Mouse (Mus musculus): ENCODE results near the gene Tomm40l. TPM values are rescaled to one million over a fixed set of nuclear protein-coding genes. Genes with fewer than 3 reads are reported as not detected.

Gene Tomm40l
- polyA plus RNA-seq, 1 experiment from 2014 or later, result 58.3 TPM

DNA sequence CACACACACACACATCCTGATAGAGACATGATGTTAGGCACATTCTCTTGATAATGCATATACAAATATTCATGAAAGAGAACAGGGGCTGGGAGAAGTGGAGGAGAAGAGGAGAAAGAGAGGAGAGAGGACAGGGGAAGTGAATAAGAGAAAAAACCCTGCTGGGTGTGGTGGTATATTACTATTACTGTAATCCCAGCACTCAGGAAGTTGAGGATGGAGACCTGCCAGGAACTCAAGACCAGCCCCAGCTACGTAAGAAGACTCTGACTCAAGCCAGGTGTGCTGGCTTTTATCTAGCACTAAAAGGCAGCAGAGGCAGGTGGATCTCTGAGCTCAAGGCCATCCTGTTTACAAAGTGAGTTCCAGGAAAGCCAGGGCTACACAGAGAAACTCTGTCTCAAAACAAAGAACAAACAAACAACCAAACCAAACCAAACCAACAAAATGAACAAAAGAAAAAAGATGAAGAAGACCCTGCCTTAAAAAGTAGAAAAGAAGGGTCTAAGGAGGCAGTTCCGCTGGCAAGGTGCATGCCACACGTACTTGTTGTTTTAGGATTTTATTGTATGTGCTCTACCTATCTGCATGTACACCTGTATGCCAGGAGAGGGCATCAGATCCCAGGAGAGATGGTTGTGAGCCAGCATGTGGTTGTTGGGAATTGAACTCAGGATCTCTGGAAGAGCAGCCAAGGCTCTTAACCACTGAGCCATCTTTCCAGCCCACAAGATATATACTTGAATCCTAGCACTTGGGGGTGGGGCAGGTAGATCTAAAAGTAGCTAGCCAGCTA lies 41.5 kb upstream of the Tomm40l start:
- ATAC-seq, result peak; percentile 15
- peak overlapping the region; percentile 74 for H3K27ac ChIP-seq (ENCODE audit: low read length)
- no peaks in the 10 kb centered on the region for H3K9me3 ChIP-seq (replicated peaks; ENCODE audit: control insufficient read depth, low read length, poor library complexity, severe bottlenecking)
- peak overlapping the region; percentile 60 for H3K4me2 ChIP-seq (ENCODE audit: low read length)
- no peaks in the 10 kb centered on the region for H3K36me3 ChIP-seq (ENCODE audit: control insufficient read depth, insufficient read depth, low read length)
- WGBS, result 85% methylated on average over 3 of the region's 3 CpGs
- peaks cover 13% of the 10 kb centered on the region for H3K4me1 ChIP-seq (ENCODE audit: control insufficient read depth, insufficient read depth, low read length)
- no peaks in the 10 kb centered on the region for H3K27me3 ChIP-seq (ENCODE audit: control insufficient read depth, insufficient read depth, low read depth, low read length)
- H3K9ac ChIP-seq (ENCODE audit: low read depth, low read length), result no peak overlapping the region
- no peak overlapping the region for H3K4me3 ChIP-seq (ENCODE audit: low read depth, low read length)

DNA sequence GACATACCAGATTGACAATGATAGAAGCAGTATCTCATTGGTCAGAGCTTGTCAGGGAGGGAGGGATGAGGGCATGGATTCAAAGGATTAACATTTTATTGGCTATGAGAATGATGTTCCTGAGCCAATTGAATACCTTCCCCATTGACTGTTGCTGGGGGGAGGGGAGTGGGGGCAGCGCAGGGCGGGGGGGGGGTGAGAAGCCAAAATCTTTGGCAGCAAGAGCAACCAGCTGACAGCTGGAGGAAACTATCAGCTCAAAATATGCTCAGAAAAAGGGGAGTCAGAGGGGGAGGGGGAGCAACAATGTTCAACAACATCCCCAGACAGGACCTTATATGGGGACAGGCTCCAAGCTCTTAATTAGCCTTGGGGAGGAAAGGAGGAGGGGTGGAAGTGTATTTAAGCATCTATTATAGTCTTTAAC lies 40.9 kb upstream of the Tomm40l start:
- H3K27ac ChIP-seq (ENCODE audit: low read length), result peak overlapping the region; percentile 74
- 0 out of 2 replicates have a peak overlapping the region, but pooled peaks have one; percentile 31 for H3K9ac ChIP-seq (ENCODE audit: low read depth, low read length)
- peak overlapping the region; percentile 60 for H3K4me2 ChIP-seq (ENCODE audit: low read length)
- peaks cover 13% of the 10 kb centered on the region for H3K4me1 ChIP-seq (ENCODE audit: control insufficient read depth, insufficient read depth, low read length)
- peak overlapping the region; percentile 35; the same call in 1 of the 2 replicates for H3K4me3 ChIP-seq (ENCODE audit: low read depth, low read length)
- no peaks in the 10 kb centered on the region for H3K36me3 ChIP-seq (ENCODE audit: control insufficient read depth, insufficient read depth, low read length)
- ATAC-seq, result peak; percentile 95
- H3K27me3 ChIP-seq (ENCODE audit: control insufficient read depth, insufficient read depth, low read depth, low read length), result no peaks in the 10 kb centered on the region
- 8% methylated on average over 2 of the region's 2 CpGs for WGBS
- no peaks in the 10 kb centered on the region for H3K9me3 ChIP-seq (replicated peaks; ENCODE audit: control insufficient read depth, low read length, poor library complexity, severe bottlenecking)

- H3K36me3 ChIP-seq (ENCODE audit: control insufficient read depth, insufficient read depth, low read length), result no peaks in the 10 kb centered on the region
- peak; percentile 81 for ATAC-seq
- 6% methylated on average over 8 of the region's 8 CpGs for WGBS
- H3K27ac ChIP-seq (ENCODE audit: low read length), result peak overlapping the region; percentile 81
- no peaks in the 10 kb centered on the region for H3K9me3 ChIP-seq (replicated peaks; ENCODE audit: control insufficient read depth, low read length, poor library complexity, severe bottlenecking)
- peak overlapping the region; percentile 35 for H3K4me3 ChIP-seq (ENCODE audit: low read depth, low read length)
- no peaks in the 10 kb centered on the region for H3K27me3 ChIP-seq (ENCODE audit: control insufficient read depth, insufficient read depth, low read depth, low read length)
- peak overlapping the region; percentile 60 for H3K4me2 ChIP-seq (ENCODE audit: low read length)
- peaks cover 13% of the 10 kb centered on the region for H3K4me1 ChIP-seq (ENCODE audit: control insufficient read depth, insufficient read depth, low read length)
- peak overlapping the region; percentile 30; the same call in 1 of the 2 replicates for H3K9ac ChIP-seq (ENCODE audit: low read depth, low read length)
These were observed 40.3 kb upstream of the Tomm40l start for GRCm38 (mm10) chr1:171262594-171263130.

GRCm38 (mm10) chr1:171260316-171260715 lies 38.0 kb upstream of the Tomm40l start:
- H3K36me3 ChIP-seq (ENCODE audit: control insufficient read depth, insufficient read depth, low read length), result no peaks in the 10 kb centered on the region
- H3K9me3 ChIP-seq (replicated peaks; ENCODE audit: control insufficient read depth, low read length, poor library complexity, severe bottlenecking), result no peaks in the 10 kb centered on the region
- peaks cover 13% of the 10 kb centered on the region for H3K4me1 ChIP-seq (ENCODE audit: control insufficient read depth, insufficient read depth, low read length)
- H3K4me2 ChIP-seq (ENCODE audit: low read length), result no peak overlapping the region
- no peak overlapping the region for H3K4me3 ChIP-seq (ENCODE audit: low read depth, low read length)
- 86% methylated on average over 3 of the region's 3 CpGs for WGBS
- ATAC-seq, result no peak
- H3K27me3 ChIP-seq (ENCODE audit: control insufficient read depth, insufficient read depth, low read depth, low read length), result no peaks in the 10 kb centered on the region
- no peak overlapping the region for H3K27ac ChIP-seq (ENCODE audit: low read length)
- no peak overlapping the region for H3K9ac ChIP-seq (ENCODE audit: low read depth, low read length)

GRCm38 (mm10) chr1:171258921-171259320 lies 36.6 kb upstream of the Tomm40l start:
- Histone ChIP-seq H3K27me3 (ENCODE audit: control insufficient read depth, insufficient read depth, low read depth, low read length) (no peaks in the 10 kb centered on the region), H3K36me3 (ENCODE audit: control insufficient read depth, insufficient read depth, low read length) (no peaks in the 10 kb centered on the region), H3K4me1 (ENCODE audit: control insufficient read depth, insufficient read depth, low read length) (peaks cover 13% of the 10 kb centered on the region), H3K27ac (ENCODE audit: low read length) (no peak overlapping the region), H3K9ac (ENCODE audit: low read depth, low read length) (no peak overlapping the region), H3K4me2 (ENCODE audit: low read length) (no peak overlapping the region), H3K9me3 (replicated peaks; ENCODE audit: control insufficient read depth, low read length, poor library complexity, severe bottlenecking) (no peaks in the 10 kb centered on the region), H3K4me3 (ENCODE audit: low read depth, low read length) (no peak overlapping the region)
- no peak for ATAC-seq
- WGBS, result 87% methylated on average over 17 of the region's 17 CpGs

- Histone ChIP-seq H3K9ac (ENCODE audit: low read depth, low read length) (no peak overlapping the region), H3K9me3 (replicated peaks; ENCODE audit: control insufficient read depth, low read length, poor library complexity, severe bottlenecking) (no peaks in the 10 kb centered on the region), H3K27ac (ENCODE audit: low read length) (no peak overlapping the region), H3K27me3 (ENCODE audit: control insufficient read depth, insufficient read depth, low read depth, low read length) (no peaks in the 10 kb centered on the region), H3K4me3 (ENCODE audit: low read depth, low read length) (no peak overlapping the region), H3K4me1 (ENCODE audit: control insufficient read depth, insufficient read depth, low read length) (peaks cover 8% of the 10 kb centered on the region), H3K36me3 (ENCODE audit: control insufficient read depth, insufficient read depth, low read length) (no peaks in the 10 kb centered on the region), H3K4me2 (ENCODE audit: low read length) (no peak overlapping the region)
- ATAC-seq, result no peak
- WGBS, result 88% methylated on average over 9 of the region's 9 CpGs
These were observed 35.5 kb upstream of the Tomm40l start for GRCm38 (mm10) chr1:171257781-171258180.

GRCm38 (mm10) chr1:171256937-171257548 lies 34.7 kb upstream of the Tomm40l start:
- no peak overlapping the region for H3K9ac ChIP-seq (ENCODE audit: low read depth, low read length)
- no peak overlapping the region for H3K4me2 ChIP-seq (ENCODE audit: low read length)
- no peaks in the 10 kb centered on the region for H3K36me3 ChIP-seq (ENCODE audit: control insufficient read depth, insufficient read depth, low read length)
- H3K4me3 ChIP-seq (ENCODE audit: low read depth, low read length), result no peak overlapping the region
- no peaks in the 10 kb centered on the region for H3K9me3 ChIP-seq (replicated peaks; ENCODE audit: control insufficient read depth, low read length, poor library complexity, severe bottlenecking)
- WGBS, result 67% methylated on average over 15 of the region's 15 CpGs
- H3K27me3 ChIP-seq (ENCODE audit: control insufficient read depth, insufficient read depth, low read depth, low read length), result no peaks in the 10 kb centered on the region
- peaks cover 6% of the 10 kb centered on the region for H3K4me1 ChIP-seq (ENCODE audit: control insufficient read depth, insufficient read depth, low read length)
- H3K27ac ChIP-seq (ENCODE audit: low read length), result no peak overlapping the region
- ATAC-seq, result no peak

DNA sequence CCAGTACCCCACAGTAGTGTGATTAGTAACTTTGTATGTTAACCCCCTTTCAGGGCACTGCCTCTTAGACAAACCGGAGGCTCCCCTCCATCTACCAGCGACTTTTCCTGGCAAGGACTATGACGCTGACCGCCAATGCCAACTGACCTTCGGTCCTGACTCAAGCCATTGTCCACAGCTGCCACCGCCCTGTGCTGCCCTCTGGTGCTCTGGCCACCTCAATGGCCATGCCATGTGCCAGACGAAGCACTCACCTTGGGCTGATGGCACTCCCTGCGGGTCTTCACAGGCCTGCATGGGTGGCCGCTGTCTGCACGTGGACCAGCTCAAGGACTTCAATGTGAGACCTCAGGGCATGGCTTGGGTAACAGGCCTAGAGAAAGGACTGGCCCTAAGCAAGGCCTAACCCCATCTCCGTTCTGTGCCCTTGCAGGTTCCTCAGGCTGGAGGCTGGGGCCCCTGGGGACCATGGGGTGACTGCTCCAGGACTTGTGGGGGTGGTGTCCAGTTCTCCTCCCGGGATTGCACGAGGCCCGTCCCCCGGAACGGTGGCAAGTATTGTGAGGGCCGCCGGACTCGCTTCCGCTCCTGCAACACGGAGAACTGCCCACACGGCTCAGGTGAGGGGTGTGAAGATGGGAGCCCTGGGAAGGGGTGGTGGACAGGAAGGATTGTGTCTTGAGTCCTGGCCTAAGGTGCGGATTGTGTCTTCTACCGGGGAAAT lies 33.9 kb upstream of the Tomm40l start:
- H3K4me2 ChIP-seq (ENCODE audit: low read length), result no peak overlapping the region
- ATAC-seq, result no peak
- H3K27ac ChIP-seq (ENCODE audit: low read length), result no peak overlapping the region
- H3K36me3 ChIP-seq (ENCODE audit: control insufficient read depth, insufficient read depth, low read length), result no peaks in the 10 kb centered on the region
- H3K9me3 ChIP-seq (replicated peaks; ENCODE audit: control insufficient read depth, low read length, poor library complexity, severe bottlenecking), result no peaks in the 10 kb centered on the region
- WGBS, result 93% methylated on average over 24 of the region's 24 CpGs
- H3K4me3 ChIP-seq (ENCODE audit: low read depth, low read length), result no peak overlapping the region
- H3K4me1 ChIP-seq (ENCODE audit: control insufficient read depth, insufficient read depth, low read length), result peaks cover 8% of the 10 kb centered on the region
- H3K27me3 ChIP-seq (ENCODE audit: control insufficient read depth, insufficient read depth, low read depth, low read length), result no peaks in the 10 kb centered on the region
- H3K9ac ChIP-seq (ENCODE audit: low read depth, low read length), result no peak overlapping the region
